Mouse (Mus musculus) heart, postnatal 0 days (tissue): Measurements from ENCODE around the gene Clec3a. TPM values are rescaled to one million over a fixed set of nuclear protein-coding genes. Genes with fewer than 3 reads are reported as not detected.

Experiments
- ATAC-seq: fragments of 200-750 bp; cut with Nextera tagmentation; 2 replicates; pipeline ENCODE4 v1.8.0; 2017; ENCODE audit warnings: low read depth, moderate number of reproducible peaks, moderate library complexity; ENCODE audit not compliant: insufficient read depth
- DNase-seq: peaks from one replicate; pipeline ENCODE4 v3.0.0-alpha.2; 2016; ENCODE audit warnings: low spot score
- H3K27ac ChIP-seq: fragments of 300-500 bp; sonication (generic); 2 replicates; pipeline ENCODE4 v1.5.1; 2014; ENCODE audit warnings: low read depth, mild to moderate bottlenecking
- H3K27me3 ChIP-seq: fragments of 300-500 bp; sonication (generic); 2 replicates; pipeline ENCODE4 v1.6.1; 2014; ENCODE audit warnings: low read length, mixed read lengths; ENCODE audit not compliant: control insufficient read depth, insufficient read depth
- H3K36me3 ChIP-seq: fragments of 300-500 bp; sonication (generic); replicated peaks from 2 replicates; pipeline ENCODE4 v1.6.1; 2014; ENCODE audit warnings: low read length, mixed read lengths; ENCODE audit not compliant: control insufficient read depth, insufficient read depth
- H3K4me1 ChIP-seq: fragments of 300-500 bp; sonication (generic); 2 replicates; pipeline ENCODE4 v1.6.1; 2014; ENCODE audit warnings: antibody characterized with exemption; ENCODE audit not compliant: control insufficient read depth, insufficient read depth
- H3K4me2 ChIP-seq: fragments of 300-500 bp; sonication (generic); 2 replicates; pipeline ENCODE4 v1.6.1; 2014; ENCODE audit warnings: low read depth, mild to moderate bottlenecking, low read length, moderate library complexity
- H3K4me3 ChIP-seq: fragments of 300-500 bp; sonication (generic); 2 replicates; pipeline ENCODE4 v1.5.1; 2014; ENCODE audit warnings: low read depth, low read length
- H3K9ac ChIP-seq: fragments of 300-500 bp; sonication (generic); replicated peaks from 2 replicates; pipeline ENCODE4 v1.6.1; 2014; ENCODE audit warnings: low read depth, low read length, mixed read lengths
- H3K9me3 ChIP-seq: fragments of 300-500 bp; sonication (generic); replicated peaks from 2 replicates; pipeline ENCODE4 v1.6.1; 2016; ENCODE audit warnings: low read length; ENCODE audit not compliant: control insufficient read depth
- CTCF ChIP-seq: IDR thresholded peaks from 2 replicates; pipeline ENCODE4 v1.5.1; 2016; ENCODE audit warnings: antibody characterized with exemption, control low read depth, low read depth
- EP300 ChIP-seq: IDR thresholded peaks from 2 replicates; pipeline ENCODE4 v1.6.1; 2016; ENCODE audit warnings: antibody characterized with exemption, low read depth
- WGBS: fragments of 180-500 bp; shearing (Covaris S2); extraction: QIAGEN DNeasy Blood & Tissue Kit; methylation state at CpG from one replicate; pipeline ENCODE4 v1.1.7; 2014; 5-methylcytosine and 5-hydroxymethylcytosine counted together
- polyA plus RNA-seq: library from polyadenylated mRNA; unstranded; fragments of >200 nt; fragmentation: Nextera tagmentation; extraction: Ambion mirVana; gene quantifications from 2 replicates; pipeline ENCODE4 v1.2.1, GENCODE M21; 2015
- total RNA-seq: library from RNA; depleted of rRNA; stranded (reverse); fragments of >200 nt; gene quantifications from 2 replicates; pipeline ENCODE4 v1.2.3, GENCODE M21; 2014; ENCODE audit warnings: low replicate concordance; rRNA removed

Gene Clec3a
- total and polyA plus RNA-seq, 2 experiments from 2014 or later: not detected

DNA sequence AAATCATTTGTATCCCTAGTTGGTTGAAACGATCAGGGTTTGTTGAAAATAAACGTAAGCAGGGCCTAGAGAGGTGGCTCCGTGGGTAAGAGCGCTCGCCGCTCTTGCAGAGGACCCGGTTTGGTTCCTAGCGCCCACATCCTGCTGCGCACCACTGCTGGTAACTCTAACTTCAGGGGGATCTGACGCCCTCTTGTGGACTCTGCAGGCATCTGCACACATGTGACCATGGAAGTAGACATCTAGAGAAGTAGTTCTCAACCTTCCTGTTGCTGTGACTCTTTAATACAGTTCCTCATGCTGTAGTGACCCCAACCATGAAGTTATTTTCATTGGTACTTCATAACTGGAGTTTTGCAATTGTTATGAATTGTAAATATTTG lies 51.3 kb downstream of the Clec3a start:
- 91% methylated on average over 10 of the region's 10 CpGs for WGBS
- no peaks in the 10 kb centered on the region for H3K27me3 ChIP-seq
- no peak for ATAC-seq
- no peak overlapping the region for H3K27ac ChIP-seq
- H3K4me2 ChIP-seq: no peak overlapping the region
- DNase-seq: no peak
- no peak overlapping the region for H3K9ac ChIP-seq
- no peaks in the 10 kb centered on the region for H3K9me3 ChIP-seq
- TF ChIP-seq EP300 (no peak), CTCF (no peak)
- 0 out of 2 replicates have a peak, but pooled peaks cover 4% of the 10 kb centered on the region for H3K36me3 ChIP-seq
- no peak overlapping the region for H3K4me3 ChIP-seq
- no peaks in the 10 kb centered on the region for H3K4me1 ChIP-seq

- Histone ChIP-seq H3K27me3 (no peaks in the 10 kb centered on the region), H3K9ac (no peak overlapping the region), H3K9me3 (no peaks in the 10 kb centered on the region), H3K36me3 (0 out of 2 replicates have a peak, but pooled peaks cover 4% of the 10 kb centered on the region), H3K4me1 (no peaks in the 10 kb centered on the region), H3K27ac (no peak overlapping the region), H3K4me3 (no peak overlapping the region), H3K4me2 (no peak overlapping the region)
- WGBS: 73% methylated on average over 11 of the region's 11 CpGs
- DNase-seq (no peak), ATAC-seq (no peak)
- TF ChIP-seq EP300 (no peak), CTCF (no peak)
Observed at GRCm38 (mm10) chr8:114473546-114473945, 55.7 kb downstream of the Clec3a start.

Other genes with a start within 250 kb of the Clec3a start
- 0.27 and 1.2 TPM in 2 replicates for gene Vat1l, start 212.5 kb upstream of the Clec3a start, total RNA-seq
- 0.05 and 0.22 TPM in 2 replicates for gene Vat1l, start 212.5 kb upstream of the Clec3a start, polyA plus RNA-seq
- 6.0 and 7.5 TPM in 2 replicates for gene Wwox, start 21.6 kb downstream of the Clec3a start, total RNA-seq
- 7.2 and 9.6 TPM in 2 replicates for gene Wwox, start 21.6 kb downstream of the Clec3a start, polyA plus RNA-seq